Mouse (Mus musculus) myocyte (in vitro differentiated cells): ENCODE results near the gene Brms1. TPM values are rescaled to one million over a fixed set of nuclear protein-coding genes. Genes with fewer than 3 reads are reported as not detected.
A peak's percentile ranks its signal among the peaks of the same experiment; 100 is the strongest.

Experiments used
- H3K27me3 ChIP-seq: one replicate; pipeline ENCODE4 v1.6.1; 2011; ENCODE audit not compliant: control insufficient read depth, insufficient read depth, insufficient read length
- H3K36me3 ChIP-seq: one replicate; pipeline ENCODE4 v1.6.1; 2011; ENCODE audit not compliant: control insufficient read depth, insufficient read depth
- H3K4me2 ChIP-seq: one replicate; pipeline ENCODE4 v1.6.1; 2011; ENCODE audit warnings: low read depth, control low read depth
- H3K4me3 ChIP-seq: one replicate; pipeline ENCODE4 v1.5.1; 2011; ENCODE audit warnings: mild to moderate bottlenecking, control low read depth, moderate library complexity
- H3K79me2 ChIP-seq: one replicate; pipeline ENCODE4 v1.6.1; 2011; ENCODE audit not compliant: control insufficient read depth, insufficient read depth
- H3ac ChIP-seq: one replicate; pipeline ENCODE4 v1.6.1; 2011; ENCODE audit not compliant: control insufficient read depth, insufficient read length
- CEBPB ChIP-seq: IDR thresholded peaks from 2 replicates; pipeline ENCODE4 v1.6.1; 2011; ENCODE audit warnings: mild to moderate bottlenecking, moderate library complexity; ENCODE audit not compliant: poor library complexity, insufficient read depth, severe bottlenecking
- E2F4 ChIP-seq: IDR thresholded peaks from one replicate; pipeline ENCODE4 v1.6.1; 2011; ENCODE audit warnings: mild to moderate bottlenecking, control low read depth, moderate library complexity; ENCODE audit not compliant: insufficient read depth
- MAX ChIP-seq: IDR thresholded peaks from one replicate; pipeline ENCODE4 v1.6.1; 2011; ENCODE audit warnings: low read depth, mild to moderate bottlenecking, control low read depth
- MYOD1 ChIP-seq, 3 experiments: IDR thresholded peaks; one replicate each; pipeline ENCODE4 v1.6.1; 2011; ENCODE audit warnings: control low read depth in 2 of 3, low read depth in 2 of 3, mild to moderate bottlenecking in 2 of 3, moderate library complexity in 1 of 3; ENCODE audit not compliant: insufficient read length in 2 of 3, control insufficient read depth in 1 of 3
- MYOG ChIP-seq, 3 experiments: IDR thresholded peaks; one replicate each; pipeline ENCODE4 v1.6.1; 2011; ENCODE audit warnings: control low read depth in 2 of 3, low read depth in 2 of 3, mild to moderate bottlenecking in 2 of 3; ENCODE audit not compliant: insufficient read length in 2 of 3, control insufficient read depth in 1 of 3, insufficient read depth in 1 of 3
- POLR2A ChIP-seq: IDR thresholded peaks from one replicate; pipeline ENCODE4 v1.6.1; 2011; ENCODE audit warnings: low read depth, mild to moderate bottlenecking, control low read depth, moderate library complexity; ENCODE audit not compliant: insufficient read length
- POLR2AphosphoS2 ChIP-seq: IDR thresholded peaks from one replicate; pipeline ENCODE4 v1.6.1; 2011; ENCODE audit warnings: low read depth, control low read depth; ENCODE audit not compliant: insufficient read length
- REST ChIP-seq: IDR thresholded peaks from one replicate; pipeline ENCODE4 v1.6.1; 2011; ENCODE audit warnings: mild to moderate bottlenecking, control low read depth, moderate library complexity; ENCODE audit not compliant: insufficient read depth, insufficient read length
- SRF ChIP-seq: IDR thresholded peaks from one replicate; pipeline ENCODE4 v1.6.1; 2011; ENCODE audit warnings: low read depth; ENCODE audit not compliant: control insufficient read depth, insufficient read length
- TCF12 ChIP-seq: IDR thresholded peaks from one replicate; pipeline ENCODE4 v1.6.1; 2011; ENCODE audit warnings: mild to moderate bottlenecking, control low read depth; ENCODE audit not compliant: poor library complexity, insufficient read depth, severe bottlenecking
- TCF3 ChIP-seq: IDR thresholded peaks from one replicate; pipeline ENCODE4 v1.6.1; 2011; ENCODE audit warnings: low read depth, control low read depth; ENCODE audit not compliant: insufficient read length
- USF1 ChIP-seq: IDR thresholded peaks from one replicate; pipeline ENCODE4 v1.6.1; 2011; ENCODE audit warnings: low read depth, mild to moderate bottlenecking, control low read depth, moderate library complexity
- polyA plus RNA-seq: library from polyadenylated mRNA; unstranded; fragments of >200 nt; fragmentation: generic; extraction: Trizol; gene quantifications from one replicate; pipeline ENCODE4 v1.2.1, GENCODE M21; 2012; ENCODE audit warnings: missing spikeins

The Brms1 gene
- polyA plus RNA-seq, 1 experiment: 45.8 TPM

- no peaks in the 10 kb centered on the region for H3K27me3 ChIP-seq
- H3ac ChIP-seq: peak within 1 kb of the TSS; percentile 8
- H3K79me2 ChIP-seq: no peaks in the 10 kb centered on the region
- peak within 1 kb of the TSS; percentile 60 for H3K4me2 ChIP-seq
- H3K4me3 ChIP-seq: no peak within 1 kb of the TSS
- TF ChIP-seq MYOD1 (IDR thresholded peaks at IDR 0.05; ENCODE audit: control insufficient read depth in 1 of 3, insufficient read length in 2 of 3, low read depth in 2 of 3) (peak in 1 of 3 experiments; percentile 40), SRF (no peak), POLR2A (peak; percentile 71), MYOG (IDR thresholded peaks at IDR 0.05; ENCODE audit: control insufficient read depth in 1 of 3, insufficient read depth in 1 of 3, insufficient read length in 2 of 3, low read depth in 2 of 3) (peak in 2 of 3 experiments; percentile 19 to 48), POLR2AphosphoS2 (peak; percentile 45)
- H3K36me3 ChIP-seq: no peaks in the 10 kb centered on the region
Observed at GRCm38 (mm10) chr19:5067867-5068569, 26.9 kb downstream of the Brms1 start, which contains the start of gene Cd248. TSS of gene Cd248 (plus strand) at chr19:5068078.

- no peaks in the 10 kb centered on the region for H3K27me3 ChIP-seq
- H3K79me2 ChIP-seq: no peaks in the 10 kb centered on the region
- H3K36me3 ChIP-seq: no peaks in the 10 kb centered on the region
- peak overlapping the region; percentile 60 for H3K4me2 ChIP-seq
- no peak overlapping the region for H3K4me3 ChIP-seq
- TF ChIP-seq POLR2A (no peak), MYOD1 (IDR thresholded peaks at IDR 0.05; ENCODE audit: control insufficient read depth in 1 of 3, insufficient read length in 2 of 3, low read depth in 2 of 3) (no peak), REST (no peak), USF1 (no peak), MYOG (IDR thresholded peaks at IDR 0.05; ENCODE audit: control insufficient read depth in 1 of 3, insufficient read depth in 1 of 3, insufficient read length in 2 of 3, low read depth in 2 of 3) (no peak), MAX (no peak), POLR2AphosphoS2 (no peak), CEBPB (no peak), SRF (no peak), TCF3 (no peak)
- H3ac ChIP-seq: peak overlapping the region; percentile 8
Observed at GRCm38 (mm10) chr19:5068570-5069234, 27.5 kb downstream of the Brms1 start.

DNA sequence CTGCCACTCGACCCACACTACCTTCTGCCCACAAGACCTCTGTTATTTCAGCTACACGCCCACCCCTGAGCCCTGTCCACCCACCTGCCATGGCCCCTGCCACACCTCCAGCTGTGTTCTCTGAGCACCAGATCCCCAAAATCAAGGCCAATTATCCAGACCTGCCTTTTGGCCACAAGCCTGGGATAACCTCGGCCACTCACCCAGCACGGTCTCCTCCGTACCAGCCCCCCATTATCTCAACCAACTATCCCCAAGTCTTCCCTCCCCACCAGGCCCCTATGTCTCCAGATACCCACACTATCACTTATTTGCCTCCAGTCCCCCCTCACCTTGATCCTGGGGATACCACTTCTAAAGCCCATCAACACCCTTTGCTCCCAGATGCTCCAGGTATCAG is 28.3 kb downstream of the Brms1 start:
- no peaks in the 10 kb centered on the region for H3K27me3 ChIP-seq
- no peak for TF ChIP-seq TCF3
- no peak for TF ChIP-seq TCF12
- TF ChIP-seq REST: no peak
- TF ChIP-seq MYOG (IDR thresholded peaks at IDR 0.05; ENCODE audit: control insufficient read depth in 1 of 3, insufficient read depth in 1 of 3, insufficient read length in 2 of 3, low read depth in 2 of 3): no peak
- TF ChIP-seq MAX: no peak
- TF ChIP-seq USF1: no peak
- no peak for TF ChIP-seq CEBPB
- TF ChIP-seq MYOD1 (IDR thresholded peaks at IDR 0.05; ENCODE audit: control insufficient read depth in 1 of 3, insufficient read length in 2 of 3, low read depth in 2 of 3): no peak
- no peak for TF ChIP-seq SRF
- no peak for TF ChIP-seq E2F4
- no peak for TF ChIP-seq POLR2AphosphoS2
- TF ChIP-seq POLR2A: no peak
- H3K36me3 ChIP-seq: no peaks in the 10 kb centered on the region
- H3ac ChIP-seq: no peak overlapping the region
- no peaks in the 10 kb centered on the region for H3K79me2 ChIP-seq
- no peak overlapping the region for H3K4me2 ChIP-seq
- H3K4me3 ChIP-seq: no peak overlapping the region

GRCm38 (mm10) chr19:5069978-5070377 is 28.8 kb downstream of the Brms1 start:
- Histone ChIP-seq H3K4me3 (no peak overlapping the region), H3ac (no peak overlapping the region), H3K27me3 (no peaks in the 10 kb centered on the region), H3K79me2 (no peaks in the 10 kb centered on the region), H3K36me3 (no peaks in the 10 kb centered on the region), H3K4me2 (no peak overlapping the region)
- TF ChIP-seq REST (no peak), SRF (no peak), CEBPB (no peak), MYOD1 (IDR thresholded peaks at IDR 0.05; ENCODE audit: control insufficient read depth in 1 of 3, insufficient read length in 2 of 3, low read depth in 2 of 3) (no peak), USF1 (no peak), POLR2AphosphoS2 (no peak), MYOG (IDR thresholded peaks at IDR 0.05; ENCODE audit: control insufficient read depth in 1 of 3, insufficient read depth in 1 of 3, insufficient read length in 2 of 3, low read depth in 2 of 3) (no peak), E2F4 (no peak)
